ENCODE assay signal across 25 mouse cellular contexts in the genomic region with DNA sequence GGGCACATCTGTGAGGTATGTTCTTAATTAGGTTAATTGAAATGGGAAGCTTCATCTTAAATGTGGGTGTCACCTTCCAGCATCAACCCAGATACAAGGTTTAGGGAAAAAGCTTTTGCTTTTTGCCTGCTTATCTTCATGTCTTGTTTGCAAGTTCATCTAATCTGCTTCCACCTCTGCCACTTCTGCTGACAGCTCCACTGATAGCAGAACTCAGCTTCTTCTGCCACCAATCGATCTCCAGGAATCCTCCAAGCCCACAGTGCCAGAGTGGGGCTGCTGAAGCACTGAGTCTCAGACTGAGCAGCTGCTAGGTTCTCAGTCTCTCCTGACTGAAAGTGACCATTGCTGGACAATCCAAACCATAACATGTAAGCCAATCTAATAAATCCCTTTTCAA.
A peak's percentile ranks its signal among the peaks of the same experiment; 100 is the strongest.
DNase-seq lines count a peak whose midpoint lies in the region; ATAC-seq and TF ChIP-seq lines count a peak whose summit lies in the region.
"Had no signal": no experiment of that assay in that cellular context is flagged by ENCODE, and none has a peak within 500 bp of the region (broad histone marks: within the 10 kb centered on the region; RNA-seq: fewer than 3 reads in every experiment).

No protein-coding gene starts in this region.

- no peaks in the 10 kb centered on the region for H3K9me3 ChIP-seq in MEL (replicated peaks; ENCODE audit: insufficient read depth, low read length)
- H3K9me3 ChIP-seq in liver, embryonic 12.5 days (replicated peaks), result no peaks in the 10 kb centered on the region
- H3K9me3 ChIP-seq in liver, embryonic 15.5 days (replicated peaks), result no peaks in the 10 kb centered on the region
- H3K9me3 ChIP-seq: forebrain, embryonic 10.5 days; heart, embryonic 15.5 days had no signal

- H3K36me3 ChIP-seq in MEL (ENCODE audit: control insufficient read depth in 1 of 2, insufficient read depth in 2 of 2, low read length in 2 of 2), result peaks cover 0 to 21% of the 10 kb centered on the region in 2 experiments; a peak in 2 of 4 replicates
- H3K36me3 ChIP-seq in liver, embryonic 12.5 days, result peaks cover 5% of the 10 kb centered on the region; the same call in 1 of the 2 replicates
- no peaks in the 10 kb centered on the region for H3K36me3 ChIP-seq in liver, embryonic 15.5 days (replicated peaks)
- H3K36me3 ChIP-seq: heart, embryonic 12.5 days; heart, embryonic 15.5 days had no signal

- no peaks in the 10 kb centered on the region for H3K79me2 ChIP-seq in MEL (ENCODE audit: control insufficient read depth, insufficient read depth, low read length, poor library complexity)

- no peak overlapping the region for H3K4me3 ChIP-seq in MEL (ENCODE audit: control insufficient read depth in 1 of 2, insufficient read depth in 1 of 2, low read depth in 2 of 2, low read length in 2 of 2)
- H3K4me3 ChIP-seq in liver, embryonic 12.5 days, result no peak overlapping the region
- no peak overlapping the region for H3K4me3 ChIP-seq in liver, embryonic 15.5 days (replicated peaks)
- H3K4me3 ChIP-seq: forebrain, embryonic 10.5 days; gastrocnemius, adult 2 months; heart, embryonic 12.5 days; heart, embryonic 15.5 days had no signal

- no peak overlapping the region for H3K9ac ChIP-seq in MEL (ENCODE audit: control insufficient read depth, low read depth, low read length, poor library complexity, severe bottlenecking)
- no peak overlapping the region for H3K9ac ChIP-seq in liver, embryonic 12.5 days
- no peak overlapping the region for H3K9ac ChIP-seq in liver, embryonic 15.5 days
- H3K9ac ChIP-seq: forebrain, postnatal 0 days; heart, embryonic 12.5 days; heart, embryonic 15.5 days; hindbrain, embryonic 14.5 days had no signal

- TF ChIP-seq RAD21 in MEL (IDR thresholded peaks at IDR 0.05; ENCODE audit: low read depth, low read length), result no peak

- peak; percentile 74; the same call in 1 of the 2 replicates for ATAC-seq in liver, embryonic 12.5 days
- peak; percentile 70 for ATAC-seq in liver, embryonic 15.5 days (ENCODE audit: insufficient read depth)
- ATAC-seq: CD4-positive, CD25-positive, alpha-beta regulatory T cell, adult 4 months; forebrain, embryonic 14.5 days; forebrain, postnatal 0 days; hindbrain, postnatal 0 days; inflammation-experienced regulatory T-cells, adult 6 months; Patski had no signal

- H3K4me2 ChIP-seq in liver, embryonic 12.5 days, result no peak overlapping the region; the same call in 1 of the 2 replicates
- no peak overlapping the region for H3K4me2 ChIP-seq in liver, embryonic 15.5 days
- H3K4me2 ChIP-seq: heart, embryonic 12.5 days; heart, embryonic 15.5 days; hindbrain, embryonic 14.5 days had no signal

- no peak for TF ChIP-seq CTCF in MEL (IDR thresholded peaks at IDR 0.05 in 2 of 3, conservative IDR thresholded peaks at IDR 0.05 in 1 of 3; ENCODE audit: control insufficient read depth in 1 of 3, insufficient read depth in 1 of 3, low read depth in 2 of 3, low read length in 3 of 3, poor library complexity in 1 of 3, severe bottlenecking in 1 of 3)

- no peak for TF ChIP-seq POLR2A in MEL (IDR thresholded peaks at IDR 0.05; ENCODE audit: control insufficient read depth in 1 of 2, insufficient read depth in 1 of 2, low read depth in 1 of 2, low read length in 2 of 2, poor library complexity in 1 of 2)

- no peaks in the 10 kb centered on the region for H3K27me3 ChIP-seq in MEL (ENCODE audit: control insufficient read depth in 1 of 2, insufficient read depth in 2 of 2, low read length in 2 of 2)
- H3K27me3 ChIP-seq in liver, embryonic 12.5 days (replicated peaks), result no peaks in the 10 kb centered on the region
- H3K27me3 ChIP-seq in liver, embryonic 15.5 days, result no peaks in the 10 kb centered on the region
- H3K27me3 ChIP-seq: heart, embryonic 12.5 days; heart, embryonic 15.5 days; Patski had no signal

- TF ChIP-seq EP300 in MEL (IDR thresholded peaks at IDR 0.05; ENCODE audit: low read depth in 1 of 2, low read length in 2 of 2), result peak; percentile 55 to 62

- peaks cover 3 to 11% of the 10 kb centered on the region in 2 experiments; a peak in 3 of 4 replicates for H3K4me1 ChIP-seq in MEL (ENCODE audit: control insufficient read depth in 1 of 2, insufficient read depth in 2 of 2, low read length in 2 of 2)
- H3K4me1 ChIP-seq in liver, embryonic 12.5 days, result peaks cover 29% of the 10 kb centered on the region
- peaks cover 24% of the 10 kb centered on the region for H3K4me1 ChIP-seq in liver, embryonic 15.5 days (replicated peaks)
- H3K4me1 ChIP-seq: forebrain, embryonic 10.5 days; heart, embryonic 12.5 days; heart, embryonic 15.5 days had no signal

- no peak overlapping the region for H3K27ac ChIP-seq in MEL (ENCODE audit: control insufficient read depth, low read depth, low read length)
- H3K27ac ChIP-seq in liver, embryonic 12.5 days, result no peak overlapping the region
- H3K27ac ChIP-seq in liver, embryonic 15.5 days (replicated peaks), result no peak overlapping the region
- H3K27ac ChIP-seq: forebrain, embryonic 10.5 days; gastrocnemius, adult 2 months; heart, embryonic 15.5 days; hindbrain, embryonic 14.5 days; hindbrain, postnatal 0 days had no signal

- 8% methylated on average over 1 of the region's 1 CpGs for WGBS in liver, embryonic 12.5 days (ENCODE audit: insufficient replicate concordance)
- WGBS in liver, embryonic 15.5 days (ENCODE audit: insufficient replicate concordance), result 15% methylated on average over 1 of the region's 1 CpGs

- no peak for DNase-seq in MEL (ENCODE audit: low read depth, low spot score)
- DNase-seq in urinary bladder, adult 2 months (ENCODE audit: low spot score), result no peak
- DNase-seq in adrenal gland, adult 8-10 months, result no peak
- no peak for DNase-seq in heart, postnatal 4 days
- DNase-seq: adrenal gland, postnatal 25 days; cerebellum, adult 11-12 months; cerebellum, adult 8-10 months; cerebellum, postnatal 14 days; forebrain, postnatal 0 days; gastrocnemius, adult 2 months; gastrocnemius, postnatal 14 days; heart, adult 18-20 months; heart, postnatal 10 days; heart, postnatal 36 days had no signal

TF ChIP-seq in MEL, 35 proteins besides CTCF, POLR2A, EP300 and RAD21:
- TF ChIP-seq MXI1 (IDR thresholded peaks at IDR 0.05; ENCODE audit: low read depth, low read length), result no peak
- TF ChIP-seq TBP (IDR thresholded peaks at IDR 0.05; ENCODE audit: low read depth, low read length), result no peak
- peak; percentile 74; the same call in 1 of the 2 replicates for TF ChIP-seq RCOR1 (IDR thresholded peaks at IDR 0.05; ENCODE audit: low read depth, low read length)
- peak; percentile 78 for TF ChIP-seq TCF12 (IDR thresholded peaks at IDR 0.05; ENCODE audit: low read depth, low read length)
- TF ChIP-seq NRF1 (IDR thresholded peaks at IDR 0.05; ENCODE audit: insufficient read depth, low read depth, low read length, poor library complexity, severe bottlenecking), result no peak
- TF ChIP-seq GATA1 (IDR thresholded peaks at IDR 0.05; ENCODE audit: low read depth, low read length), result peak; percentile 89
